Comparison of ENCODE assay signal across 18 mouse cellular contexts in genomic region chr5:112238781-112239482, GRCm38 (mm10). TPM values are rescaled to one million over a fixed set of nuclear protein-coding genes. Genes with fewer than 3 reads are reported as not detected.
DNase-seq lines count a peak whose midpoint lies in the region; ATAC-seq lines count a peak whose summit lies in the region.
"Had no signal": no experiment of that assay in that cellular context is flagged by ENCODE, and none has a peak within 500 bp of the region (broad histone marks: within the 10 kb centered on the region; RNA-seq: fewer than 3 reads in every experiment).

No protein-coding gene starts in this region.

- no peaks in the 10 kb centered on the region for H3K27me3 ChIP-seq in embryonic facial prominence, embryonic 11.5 days (ENCODE audit: control insufficient read depth, insufficient read depth, low read length)
- no peaks in the 10 kb centered on the region for H3K27me3 ChIP-seq in forebrain, embryonic 13.5 days
- H3K27me3 ChIP-seq in hindbrain, embryonic 16.5 days (replicated peaks; ENCODE audit: control insufficient read depth, insufficient read depth, low read length): no peaks in the 10 kb centered on the region
- H3K27me3 ChIP-seq: intestine, embryonic 15.5 days had no signal

- no peaks in the 10 kb centered on the region for H3K36me3 ChIP-seq in embryonic facial prominence, embryonic 11.5 days (replicated peaks; ENCODE audit: control insufficient read depth, insufficient read depth, low read depth, low read length)
- no peaks in the 10 kb centered on the region for H3K36me3 ChIP-seq in forebrain, embryonic 13.5 days (ENCODE audit: poor library complexity, severe bottlenecking)
- no peaks in the 10 kb centered on the region for H3K36me3 ChIP-seq in hindbrain, embryonic 16.5 days (ENCODE audit: control insufficient read depth, insufficient read depth, low read length)
- H3K36me3 ChIP-seq: intestine, embryonic 15.5 days; limb, embryonic 15.5 days had no signal

- H3K4me2 ChIP-seq in embryonic facial prominence, embryonic 11.5 days (ENCODE audit: low read depth, low read length): no peak overlapping the region
- H3K4me2 ChIP-seq in forebrain, embryonic 13.5 days: no peak overlapping the region
- no peak overlapping the region for H3K4me2 ChIP-seq in hindbrain, embryonic 16.5 days (ENCODE audit: low read length)
- H3K4me2 ChIP-seq: intestine, embryonic 15.5 days; limb, embryonic 15.5 days had no signal

- H3K4me3 ChIP-seq in embryonic facial prominence, embryonic 11.5 days (ENCODE audit: low read depth, low read length): no peak overlapping the region
- H3K4me3 ChIP-seq in forebrain, embryonic 13.5 days: no peak overlapping the region
- no peak overlapping the region for H3K4me3 ChIP-seq in hindbrain, embryonic 16.5 days (ENCODE audit: low read length)
- H3K4me3 ChIP-seq: intestine, embryonic 15.5 days; left cerebral cortex, adult 2 months; limb, embryonic 15.5 days had no signal

- 0 out of 2 replicates have a peak, but pooled peaks cover 2% of the 10 kb centered on the region for H3K4me1 ChIP-seq in embryonic facial prominence, embryonic 11.5 days (ENCODE audit: control insufficient read depth, insufficient read depth, low read length)
- H3K4me1 ChIP-seq in forebrain, embryonic 13.5 days: peaks cover 50% of the 10 kb centered on the region
- peaks cover 19% of the 10 kb centered on the region for H3K4me1 ChIP-seq in hindbrain, embryonic 16.5 days (ENCODE audit: control insufficient read depth, insufficient read depth, low read depth, low read length)

- ATAC-seq in embryonic facial prominence, embryonic 11.5 days (replicated peaks; ENCODE audit: insufficient number of reproducible peaks, low FRiP score, low TSS enrichment, low read depth): 0 out of 2 replicates have a peak, but pooled peaks have one; percentile 19
- peak; percentile 42; the same call in 1 of the 2 replicates for ATAC-seq in forebrain, embryonic 13.5 days
- ATAC-seq in hindbrain, embryonic 16.5 days: 0 out of 2 replicates have a peak, but pooled peaks have one; percentile 1
- ATAC-seq: intestine, embryonic 15.5 days; Patski had no signal

- H3K9me3 ChIP-seq in embryonic facial prominence, embryonic 11.5 days (replicated peaks; ENCODE audit: control insufficient read depth, low read length): no peaks in the 10 kb centered on the region
- H3K9me3 ChIP-seq in forebrain, embryonic 13.5 days (replicated peaks): no peaks in the 10 kb centered on the region
- no peaks in the 10 kb centered on the region for H3K9me3 ChIP-seq in hindbrain, embryonic 16.5 days (ENCODE audit: control insufficient read depth, low read length)
- H3K9me3 ChIP-seq: intestine, embryonic 15.5 days; limb, embryonic 15.5 days had no signal

- H3K27ac ChIP-seq in embryonic facial prominence, embryonic 11.5 days (replicated peaks; ENCODE audit: low read depth, low read length): 0 out of 2 replicates have a peak overlapping the region, but pooled peaks have one; percentile 35
- H3K27ac ChIP-seq in forebrain, embryonic 13.5 days: peak overlapping the region; percentile 95
- H3K27ac ChIP-seq in hindbrain, embryonic 16.5 days (ENCODE audit: low read depth, low read length): peak overlapping the region; percentile 34; the same call in 1 of the 2 replicates
- H3K27ac ChIP-seq: intestine, embryonic 15.5 days; left cerebral cortex, adult 2 months; limb, embryonic 15.5 days had no signal

- H3K9ac ChIP-seq in embryonic facial prominence, embryonic 11.5 days (replicated peaks; ENCODE audit: low read length): no peak overlapping the region
- H3K9ac ChIP-seq in forebrain, embryonic 13.5 days: peak overlapping the region; percentile 6; the same call in 1 of the 2 replicates
- H3K9ac ChIP-seq in hindbrain, embryonic 16.5 days (ENCODE audit: low read depth, low read length): no peak overlapping the region
- H3K9ac ChIP-seq: intestine, embryonic 15.5 days; limb, embryonic 15.5 days had no signal

- 63% methylated on average over 3 of the region's 3 CpGs for WGBS in embryonic facial prominence, embryonic 11.5 days
- 42% methylated on average over 3 of the region's 3 CpGs for WGBS in forebrain, embryonic 13.5 days
- WGBS in hindbrain, embryonic 16.5 days: 43% methylated on average over 3 of the region's 3 CpGs

- no peak for DNase-seq in embryonic facial prominence, embryonic 11.5 days (ENCODE audit: low spot score)
- peak; percentile 49 for DNase-seq in neural tube, embryonic 10.5 days (ENCODE audit: extremely low spot score, low spot score)
- no peak for DNase-seq in gastrocnemius, postnatal 4 days (ENCODE audit: low spot score in 2 of 2)
- DNase-seq in kidney, adult 8-10 months: no peak
- no peak for DNase-seq in heart, adult 11 months
- no peak for DNase-seq in B cell, adult 2 months
- DNase-seq: adrenal gland, postnatal 14 days; cerebellum, postnatal 36 days; kidney, postnatal 4 days; lung, postnatal 14 days had no signal

RNA-seq across cellular contexts. Expression of gene Cryba4, which starts 13.4 kb away (rescaled TPM):
- 0.69 and 1.6 TPM in 2 replicates for polyA plus RNA-seq in embryonic facial prominence, embryonic 11.5 days (2014; fragmentation: Nextera tagmentation; extraction: Ambion mirVana)
- 0.42 and 1.6 TPM in 2 replicates for polyA plus RNA-seq in forebrain, embryonic 13.5 days (2015; fragmentation: Nextera tagmentation; extraction: Ambion mirVana)
- 1.2 and 1.3 TPM in 2 replicates for polyA plus RNA-seq in hindbrain, embryonic 16.5 days (2015; fragmentation: Nextera tagmentation; extraction: Ambion mirVana)
- under 1 TPM; 0.91 to 0.98 TPM for total RNA-seq in gastrocnemius, postnatal 4 days (2021)
- total RNA-seq: CH12.LX; granulocyte monocyte progenitor cell, adult 5-6 weeks had no signal
- polyA plus RNA-seq: Patski had no signal

RNA-seq across cellular contexts. Expression of gene Crybb1, which starts 16.7 kb away (rescaled TPM):
- polyA plus RNA-seq in embryonic facial prominence, embryonic 11.5 days (2014; fragmentation: Nextera tagmentation; extraction: Ambion mirVana): 2.7 and 20.0 TPM in 2 replicates
- polyA plus RNA-seq in forebrain, embryonic 13.5 days (2015; fragmentation: Nextera tagmentation; extraction: Ambion mirVana): 2.1 TPM in 2 replicates
- 6.6 and 7.7 TPM in 2 replicates for polyA plus RNA-seq in hindbrain, embryonic 16.5 days (2015; fragmentation: Nextera tagmentation; extraction: Ambion mirVana)
- total RNA-seq in gastrocnemius, postnatal 4 days (2021): under 1 TPM; 0.64 to 0.70 TPM
- total RNA-seq: CH12.LX; granulocyte monocyte progenitor cell, adult 5-6 weeks had no signal
- polyA plus RNA-seq: Patski had no signal

RNA-seq across cellular contexts. Expression of gene Tpst2, which starts 37.6 kb away (rescaled TPM):
- polyA plus RNA-seq in embryonic facial prominence, embryonic 11.5 days (2014; fragmentation: Nextera tagmentation; extraction: Ambion mirVana): 29.0 and 30.1 TPM in 2 replicates
- polyA plus RNA-seq in forebrain, embryonic 13.5 days (2015; fragmentation: Nextera tagmentation; extraction: Ambion mirVana): 28.4 and 29.8 TPM in 2 replicates
- 35.6 and 35.9 TPM in 2 replicates for polyA plus RNA-seq in hindbrain, embryonic 16.5 days (2015; fragmentation: Nextera tagmentation; extraction: Ambion mirVana)
- 10 to 100 TPM; 25.4 to 26.2 TPM for total RNA-seq in gastrocnemius, postnatal 4 days (2021)

Comparison
In these comparisons a context has a peak if more than half of its experiments do, and no peak if none do; other contexts are left out.
1. H3K27ac ChIP-seq: peak in every context shown above with its lines; median percentile 95 in forebrain, embryonic 13.5 days; 35 in embryonic facial prominence, embryonic 11.5 days; 34 in hindbrain, embryonic 16.5 days.